10 mouse cellular contexts compared by ENCODE assay signal in the genomic region with DNA sequence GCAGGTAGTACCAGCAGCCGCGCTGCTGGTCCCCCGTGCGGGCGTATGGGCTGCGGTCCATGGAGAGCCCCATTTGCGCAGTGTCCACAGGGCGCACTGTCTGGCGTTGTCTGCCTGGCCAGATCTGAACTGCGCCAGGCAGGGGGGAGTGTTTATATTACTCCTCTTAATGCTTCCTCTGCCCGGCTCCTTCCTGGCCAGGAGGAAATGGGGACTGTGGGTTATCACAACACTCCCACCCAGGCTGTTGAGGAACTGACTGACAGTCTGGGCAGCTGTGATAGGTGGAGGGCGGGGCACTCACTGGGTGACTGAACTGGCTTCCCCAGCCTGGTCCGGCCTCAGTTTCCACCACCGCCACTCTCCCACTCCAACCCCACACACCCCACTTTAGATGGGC. TPM values are rescaled to one million over a fixed set of nuclear protein-coding genes. Genes with fewer than 3 reads are reported as not detected.
DNase-seq lines count a peak whose midpoint lies in the region; ATAC-seq and TF ChIP-seq lines count a peak whose summit lies in the region.
"Had no signal": no experiment of that assay in that cellular context is flagged by ENCODE, and none has a peak within 500 bp of the region (broad histone marks: within the 10 kb centered on the region; RNA-seq: fewer than 3 reads in every experiment).

A gene (minus strand): TSS at position 109 of the 400 bp plus-strand sequence.

- no peaks in the 10 kb centered on the region for H3K79me2 ChIP-seq in liver, adult 2 months (ENCODE audit: control insufficient read depth, insufficient read depth, low read length)

- TF ChIP-seq CTCF in hindbrain, postnatal 0 days (IDR thresholded peaks at IDR 0.05; ENCODE audit: low read depth) = no peak
- no peak for TF ChIP-seq CTCF in liver, adult 2 months (IDR thresholded peaks at IDR 0.05; ENCODE audit: low read depth, low read length)

- WGBS in hindbrain, embryonic 10.5 days = 69% methylated on average over 14 of the region's 14 CpGs
- WGBS in hindbrain, postnatal 0 days = 69% methylated on average over 14 of the region's 14 CpGs
- 61% methylated on average over 14 of the region's 14 CpGs for WGBS in embryonic facial prominence, embryonic 10.5 days
- WGBS in hindbrain, embryonic 13.5 days = 70% methylated on average over 14 of the region's 14 CpGs
- 46% methylated on average over 14 of the region's 14 CpGs for WGBS in liver, adult 2 months

- peaks cover 52% of the 10 kb centered on the region for H3K27me3 ChIP-seq in hindbrain, embryonic 10.5 days (ENCODE audit: insufficient read depth, poor library complexity, severe bottlenecking)
- peaks cover 20% of the 10 kb centered on the region for H3K27me3 ChIP-seq in hindbrain, postnatal 0 days (ENCODE audit: insufficient read depth, low read length)
- H3K27me3 ChIP-seq in embryonic facial prominence, embryonic 10.5 days (replicated peaks; ENCODE audit: low read depth, poor library complexity, severe bottlenecking) = peaks cover 54% of the 10 kb centered on the region
- peaks cover 52% of the 10 kb centered on the region for H3K27me3 ChIP-seq in hindbrain, embryonic 13.5 days
- H3K27me3 ChIP-seq in liver, adult 2 months (ENCODE audit: control insufficient read depth, insufficient read depth, low read length) = 0 out of 2 replicates have a peak, but pooled peaks cover 3% of the 10 kb centered on the region

- H3K9ac ChIP-seq in hindbrain, postnatal 0 days (replicated peaks; ENCODE audit: low read length) = no peak within 1 kb of the TSS
- no peak within 1 kb of the TSS for H3K9ac ChIP-seq in hindbrain, embryonic 13.5 days
- peak within 1 kb of the TSS; percentile 53 for H3K9ac ChIP-seq in liver, adult 2 months (ENCODE audit: low read depth, low read length)

- H3K9me3 ChIP-seq in hindbrain, embryonic 10.5 days = no peaks in the 10 kb centered on the region
- H3K9me3 ChIP-seq in hindbrain, postnatal 0 days (ENCODE audit: low read length) = no peaks in the 10 kb centered on the region
- H3K9me3 ChIP-seq in embryonic facial prominence, embryonic 10.5 days = no peaks in the 10 kb centered on the region
- H3K9me3 ChIP-seq in hindbrain, embryonic 13.5 days = no peaks in the 10 kb centered on the region

- no peak for DNase-seq in hindbrain, embryonic 10.5 days (ENCODE audit: low spot score)
- DNase-seq in hindbrain, postnatal 0 days (ENCODE audit: low spot score) = no peak
- peak; percentile 23 for DNase-seq in embryonic facial prominence, embryonic 10.5 days (ENCODE audit: low spot score)
- DNase-seq in liver, adult 2 months (ENCODE audit: extremely low read depth, low read depth, low spot score) = no peak
- DNase-seq in B cell, adult 2 months = no peak
- DNase-seq in layer of hippocampus, adult 9-11 months = no peak
- DNase-seq in urinary bladder, postnatal 36 days (ENCODE audit: low spot score in 2 of 2) = no peak

- ATAC-seq in hindbrain, postnatal 0 days = no peak
- no peak for ATAC-seq in hindbrain, embryonic 13.5 days (ENCODE audit: low FRiP score)
- ATAC-seq: Patski had no signal

- H3K36me3 ChIP-seq in hindbrain, embryonic 10.5 days = no peaks in the 10 kb centered on the region
- H3K36me3 ChIP-seq in hindbrain, postnatal 0 days (ENCODE audit: insufficient read depth, low read length) = no peaks in the 10 kb centered on the region
- H3K36me3 ChIP-seq in embryonic facial prominence, embryonic 10.5 days (replicated peaks) = no peaks in the 10 kb centered on the region
- H3K36me3 ChIP-seq in hindbrain, embryonic 13.5 days = no peaks in the 10 kb centered on the region
- no peaks in the 10 kb centered on the region for H3K36me3 ChIP-seq in liver, adult 2 months (ENCODE audit: control insufficient read depth, insufficient read depth, low read length)

- H3K4me1 ChIP-seq in hindbrain, embryonic 10.5 days (replicated peaks) = peaks cover 40% of the 10 kb centered on the region
- H3K4me1 ChIP-seq in hindbrain, postnatal 0 days (ENCODE audit: insufficient read depth, low read length) = 0 out of 2 replicates have a peak, but pooled peaks cover 5% of the 10 kb centered on the region
- peaks cover 47% of the 10 kb centered on the region for H3K4me1 ChIP-seq in embryonic facial prominence, embryonic 10.5 days
- H3K4me1 ChIP-seq in hindbrain, embryonic 13.5 days (replicated peaks) = peaks cover 16% of the 10 kb centered on the region
- no peaks in the 10 kb centered on the region; the same call in 1 of the 2 replicates for H3K4me1 ChIP-seq in liver, adult 2 months (ENCODE audit: control insufficient read depth, insufficient read depth, low read length)

- H3K27ac ChIP-seq in hindbrain, embryonic 10.5 days = peak within 1 kb of the TSS; percentile 35; the same call in 1 of the 2 replicates
- no peak within 1 kb of the TSS for H3K27ac ChIP-seq in hindbrain, postnatal 0 days
- peak within 1 kb of the TSS; percentile 65 for H3K27ac ChIP-seq in embryonic facial prominence, embryonic 10.5 days (replicated peaks)
- H3K27ac ChIP-seq in hindbrain, embryonic 13.5 days = no peak within 1 kb of the TSS
- H3K27ac ChIP-seq in liver, adult 2 months (replicated peaks; ENCODE audit: insufficient read depth, low read depth, low read length) = peak within 1 kb of the TSS; percentile 27; the same call in 1 of the 2 replicates

- H3K4me3 ChIP-seq in hindbrain, embryonic 10.5 days = peak within 1 kb of the TSS; percentile 24
- no peak within 1 kb of the TSS for H3K4me3 ChIP-seq in hindbrain, postnatal 0 days (ENCODE audit: low read length)
- H3K4me3 ChIP-seq in embryonic facial prominence, embryonic 10.5 days = peak within 1 kb of the TSS; percentile 37; the same call in 1 of the 2 replicates
- H3K4me3 ChIP-seq in hindbrain, embryonic 13.5 days = no peak within 1 kb of the TSS
- H3K4me3 ChIP-seq in liver, adult 2 months (ENCODE audit: insufficient read depth, low read depth, low read length) = peak within 1 kb of the TSS; percentile 45

- no peak within 1 kb of the TSS for H3K4me2 ChIP-seq in hindbrain, postnatal 0 days (ENCODE audit: low read depth, low read length)
- no peak within 1 kb of the TSS for H3K4me2 ChIP-seq in hindbrain, embryonic 13.5 days

- TF ChIP-seq POLR2A in liver, adult 2 months (IDR thresholded peaks at IDR 0.05; ENCODE audit: extremely low read depth, insufficient read depth, low read length) = no peak

RNA-seq across cellular contexts. Expression of the gene that starts here (rescaled TPM):
- 50.2 and 52.7 TPM in 2 replicates for polyA plus RNA-seq in hindbrain, embryonic 10.5 days (2016; fragmentation: Nextera tagmentation; extraction: Ambion mirVana)
- total RNA-seq in hindbrain, postnatal 0 days (2014; rRNA removed) = 8.0 and 8.3 TPM in 2 replicates
- 10.2 and 15.3 TPM in 2 replicates for polyA plus RNA-seq in hindbrain, postnatal 0 days (2015; fragmentation: Nextera tagmentation; extraction: Ambion mirVana)
- 58.0 and 59.2 TPM in 2 replicates for polyA plus RNA-seq in embryonic facial prominence, embryonic 10.5 days (2016; fragmentation: Nextera tagmentation; extraction: Ambion mirVana)
- polyA plus RNA-seq in hindbrain, embryonic 13.5 days (2015; fragmentation: Nextera tagmentation; extraction: Ambion mirVana) = 13.8 and 14.0 TPM in 2 replicates
- total RNA-seq in liver, adult 2 months (2014; rRNA removed) = 15.3 and 22.8 TPM in 2 replicates
- polyA plus RNA-seq in liver, adult 2 months (2012; rRNA removed) = 128 and 132 TPM in 2 replicates
- total RNA-seq: neutrophil, adult 5-6 weeks had no signal

Comparison
In these comparisons a context has a peak if more than half of its experiments do, and no peak if none do; other contexts are left out.
1. H3K27ac ChIP-seq: peak in hindbrain, embryonic 10.5 days (single experiment), embryonic facial prominence, embryonic 10.5 days (single experiment) and liver, adult 2 months (single experiment); none in hindbrain, postnatal 0 days (single experiment) and hindbrain, embryonic 13.5 days (single experiment).
2. H3K4me3 ChIP-seq: peak in hindbrain, embryonic 10.5 days (single experiment), embryonic facial prominence, embryonic 10.5 days (single experiment) and liver, adult 2 months (single experiment); none in hindbrain, postnatal 0 days (single experiment) and hindbrain, embryonic 13.5 days (single experiment).